Mouse (Mus musculus): ENCODE results near the gene Emc4.

The Emc4 gene

GRCm38 (mm10) chr2:112367726-112368673, at the start of gene Emc4:
Emc4 (minus strand) TSS chr2:112368027.
- peak; percentile 81 to 91 for DNase-seq (ENCODE audit: low spot score in 2 of 2)

GRCm38 (mm10) chr2:112407030-112407429, 39.2 kb upstream of the Emc4 start:
- DNase-seq (ENCODE audit: low spot score in 2 of 2) = no peak

GRCm38 (mm10) chr2:112396649-112397048, 28.8 kb upstream of the Emc4 start:
- no peak for DNase-seq (ENCODE audit: low spot score in 2 of 2)

GRCm38 (mm10) chr2:112393958-112394357, 26.1 kb upstream of the Emc4 start:
- no peak for DNase-seq (ENCODE audit: low spot score in 2 of 2)

GRCm38 (mm10) chr2:112392689-112393088, 24.9 kb upstream of the Emc4 start:
- no peak for DNase-seq (ENCODE audit: low spot score in 2 of 2)

- no peak for DNase-seq (ENCODE audit: low spot score in 2 of 2)
Measured at GRCm38 (mm10) chr2:112391346-112392000, 23.6 kb upstream of the Emc4 start.

GRCm38 (mm10) chr2:112390843-112391242, 23.0 kb upstream of the Emc4 start:
- no peak for DNase-seq (ENCODE audit: low spot score in 2 of 2)

- DNase-seq (ENCODE audit: low spot score in 2 of 2) = no peak
Measured at GRCm38 (mm10) chr2:112381219-112381618, 13.4 kb upstream of the Emc4 start.

GRCm38 (mm10) chr2:112380131-112380530, 12.3 kb upstream of the Emc4 start:
- DNase-seq (ENCODE audit: low spot score in 2 of 2) = no peak

- DNase-seq (ENCODE audit: low spot score in 2 of 2) = peak; percentile 92 to 99
Measured at GRCm38 (mm10) chr2:112378973-112379898, 11.4 kb upstream of the Emc4 start, which contains the start of gene Katnbl1. Katnbl1 (plus strand) TSS chr2:112379211.

DNA sequence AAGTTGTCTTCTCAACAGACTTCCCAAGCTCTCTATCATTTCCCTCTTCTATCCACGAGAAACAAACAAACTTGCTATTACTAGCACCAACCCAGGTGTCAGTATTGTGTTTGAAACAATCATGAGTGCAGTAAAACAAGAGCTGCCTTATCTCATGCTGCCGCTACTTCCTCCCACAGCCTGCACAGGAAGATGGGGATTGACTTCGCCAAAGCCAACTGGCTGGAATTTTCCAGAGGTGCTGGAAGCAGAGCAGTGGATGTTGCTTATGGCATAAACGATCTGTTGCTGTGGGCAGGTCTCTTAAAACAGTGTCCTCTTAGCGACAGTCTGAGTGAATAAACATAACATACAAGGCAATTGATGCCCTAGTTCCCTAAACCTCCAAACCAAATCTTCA, 6.8 kb upstream of the Emc4 start:
- no peak for DNase-seq (ENCODE audit: low spot score in 2 of 2)

DNA sequence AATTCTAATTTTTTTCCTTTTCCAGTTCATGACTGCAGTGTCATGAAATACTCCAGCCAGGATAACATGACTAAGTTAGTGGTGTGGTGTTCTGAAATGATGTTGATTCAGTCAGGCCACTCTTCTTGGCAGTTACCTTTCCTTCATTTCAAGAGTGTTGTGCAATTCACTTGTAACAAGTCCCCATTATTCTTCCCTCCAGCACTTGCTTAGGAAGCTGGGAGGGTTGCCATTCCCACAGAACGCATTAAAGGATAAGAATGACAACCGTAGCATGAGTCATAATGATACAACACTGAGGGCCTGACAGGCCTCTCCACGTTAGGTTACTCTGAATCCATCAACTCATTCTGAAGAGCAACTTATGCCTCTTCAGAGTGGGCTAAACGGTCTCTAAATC, 5.3 kb upstream of the Emc4 start:
- DNase-seq (ENCODE audit: low spot score in 2 of 2) = no peak

GRCm38 (mm10) chr2:112369941-112370340, 2.1 kb upstream of the Emc4 start:
- no peak for DNase-seq (ENCODE audit: low spot score in 2 of 2)

- peak; percentile 27 to 28 for DNase-seq (ENCODE audit: low spot score in 2 of 2)
Measured at GRCm38 (mm10) chr2:112367222-112367621, 605 bp downstream of the Emc4 start.

- no peak for DNase-seq (ENCODE audit: low spot score in 2 of 2)
Measured at GRCm38 (mm10) chr2:112360781-112361169, 7.1 kb downstream of the Emc4 start.

- no peak for DNase-seq (ENCODE audit: low spot score in 2 of 2)
Measured at GRCm38 (mm10) chr2:112360012-112360780, 7.6 kb downstream of the Emc4 start.

GRCm38 (mm10) chr2:112359611-112360010, 8.2 kb downstream of the Emc4 start:
- no peak for DNase-seq (ENCODE audit: low spot score in 2 of 2)

DNA sequence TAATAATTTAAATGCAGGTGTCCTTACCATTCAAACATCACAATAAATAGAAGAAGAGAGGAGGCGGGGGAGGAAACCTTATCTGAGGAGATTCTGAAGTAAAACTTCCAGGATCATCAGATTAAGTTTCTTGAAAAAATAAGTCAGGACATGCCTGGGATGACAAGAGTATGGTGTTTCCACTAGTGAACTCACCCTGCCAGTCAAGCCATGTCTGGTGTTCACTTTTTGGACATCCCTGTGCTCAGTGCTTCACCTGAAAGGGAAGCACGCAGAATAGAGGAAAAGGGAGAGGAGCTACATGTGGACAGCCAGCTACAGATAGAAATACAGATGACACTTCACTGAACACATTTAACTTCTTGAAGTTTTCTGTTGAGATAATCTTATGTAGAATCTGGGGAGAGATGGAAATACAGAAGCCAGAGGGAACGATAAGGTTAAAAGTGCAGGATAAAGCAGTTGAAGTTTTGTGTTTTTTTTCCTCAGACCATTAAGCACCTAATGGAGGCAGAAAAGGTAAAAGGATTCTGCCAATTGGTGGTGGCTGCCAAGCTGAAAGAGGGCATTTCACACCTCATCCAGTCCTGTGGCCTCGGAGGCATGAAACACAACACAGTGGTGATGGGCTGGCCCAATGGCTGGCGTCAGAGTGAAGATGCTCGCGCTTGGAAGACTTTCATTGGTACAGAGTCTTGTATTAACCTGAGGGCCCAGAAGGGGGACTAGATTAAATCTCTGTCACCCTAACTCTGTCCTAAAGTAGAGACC, 14.0 kb downstream of the Emc4 start:
- no peak for DNase-seq (ENCODE audit: low spot score in 2 of 2)

DNA sequence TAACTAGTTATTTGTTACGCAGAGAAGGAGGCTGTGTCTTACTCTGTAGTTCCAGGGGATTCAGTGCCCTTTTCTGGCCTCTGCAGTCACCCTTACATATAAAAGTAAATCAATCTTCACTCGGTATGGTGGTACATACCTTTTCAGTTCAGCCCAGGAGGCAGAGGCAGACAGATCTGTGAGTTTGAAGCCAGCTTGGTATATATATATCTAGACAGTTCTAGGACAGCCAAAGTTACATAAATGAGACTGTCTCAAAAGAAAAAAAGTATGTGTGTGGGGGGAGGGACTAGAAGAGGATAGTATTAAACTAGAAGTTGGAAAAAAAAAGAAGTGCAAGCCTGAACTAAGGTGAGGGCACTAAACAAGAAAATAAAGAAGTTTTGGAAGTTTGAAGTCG, 19.6 kb downstream of the Emc4 start:
- no peak for DNase-seq (ENCODE audit: low spot score in 2 of 2)

DNA sequence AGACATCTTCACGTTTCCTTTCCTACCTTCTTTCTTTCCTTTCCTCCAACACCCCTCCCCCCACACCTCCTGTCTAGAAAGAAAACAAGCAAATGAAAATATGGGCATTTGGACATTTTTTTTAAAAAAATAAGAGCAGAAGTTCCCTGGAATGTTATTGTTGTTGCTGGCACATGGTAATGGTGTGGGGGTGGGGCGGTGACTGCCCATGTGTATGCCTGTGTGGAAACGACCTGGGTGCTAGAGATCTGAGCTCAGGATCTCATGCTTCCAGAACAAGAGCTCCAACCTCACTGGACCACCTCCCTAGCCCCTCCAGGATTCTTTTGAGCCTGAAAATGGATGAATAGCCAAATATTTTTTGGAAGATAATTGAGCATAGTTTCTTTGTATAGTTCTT, 26.7 kb downstream of the Emc4 start:
- DNase-seq (ENCODE audit: low spot score in 2 of 2) = no peak
